Mouse (Mus musculus): ENCODE data around the gene Abca14.

DNA sequence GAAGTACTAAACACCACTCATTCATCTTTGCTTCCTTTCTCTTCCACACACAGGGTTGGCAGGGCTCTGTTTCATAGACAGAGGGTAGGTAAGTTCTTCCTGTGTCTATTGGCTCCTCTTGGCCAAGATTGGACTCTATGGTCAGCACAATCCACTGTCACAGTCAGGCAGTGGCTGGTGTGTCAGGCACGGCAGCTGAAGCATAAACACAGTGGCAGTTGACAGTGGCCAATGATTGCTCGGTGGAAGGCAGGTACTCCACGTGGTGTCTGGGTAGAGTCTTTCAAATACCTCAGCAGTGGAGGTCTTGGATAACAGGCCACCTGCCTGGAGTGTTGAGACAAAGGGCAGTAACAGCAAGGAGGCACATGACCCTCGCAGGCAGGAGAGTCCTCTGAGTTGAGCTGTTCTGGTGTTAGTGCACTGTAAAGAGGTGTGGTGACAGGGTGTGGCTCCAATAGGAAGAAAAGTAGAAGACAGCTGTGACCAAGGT lies 45.6 kb upstream of the Abca14 start:
- TF ChIP-seq CTCF (IDR thresholded peaks at IDR 0.05) (no peak), POLR2A (IDR thresholded peaks at IDR 0.05; ENCODE audit: insufficient read depth, low read depth, low read length) (no peak), EP300 (IDR thresholded peaks at IDR 0.05; ENCODE audit: insufficient read depth, low read depth, low read length) (no peak)

Data from heart, adult 2 months (tissue).